Mouse (Mus musculus): ENCODE data around the gene Smug1. TPM values are rescaled to one million over a fixed set of nuclear protein-coding genes. Genes with fewer than 3 reads are reported as not detected.

The Smug1 gene
- polyA plus RNA-seq, 1 experiment from 2014 or later = 27.4 TPM

DNA sequence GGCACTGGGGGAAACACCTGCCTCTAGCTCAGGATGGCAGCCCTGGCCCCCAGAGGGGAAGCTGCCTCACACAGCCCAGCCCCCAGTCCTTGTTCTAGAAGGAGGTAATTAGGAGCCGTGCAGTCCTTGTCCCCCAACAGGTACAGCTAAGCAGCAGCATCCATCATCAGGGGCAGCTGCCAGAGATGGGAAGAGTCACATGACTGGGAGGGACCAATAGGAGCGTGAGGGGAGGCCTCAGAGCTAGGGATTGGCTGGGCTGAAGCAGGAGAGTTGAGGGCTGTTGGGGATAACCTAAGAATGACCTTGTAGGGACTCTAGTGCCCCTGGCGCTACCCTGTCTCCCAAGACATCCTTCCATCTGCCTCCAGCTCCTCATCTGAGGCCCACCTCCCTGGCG, 33.1 kb downstream of the Smug1 start:
- no peaks in the 10 kb centered on the region for H3K9me3 ChIP-seq
- H3K27ac ChIP-seq = no peak overlapping the region
- peak; percentile 80 for ATAC-seq (ENCODE audit: low FRiP score)
- peaks cover 23% of the 10 kb centered on the region for H3K4me1 ChIP-seq
- H3K27me3 ChIP-seq = peaks cover 90% of the 10 kb centered on the region
- H3K9ac ChIP-seq = no peak overlapping the region
- WGBS = 11% methylated on average over 4 of the region's 4 CpGs
- H3K4me3 ChIP-seq (replicated peaks) = no peak overlapping the region
- H3K36me3 ChIP-seq (replicated peaks) = no peaks in the 10 kb centered on the region
- H3K4me2 ChIP-seq = no peak overlapping the region

DNA sequence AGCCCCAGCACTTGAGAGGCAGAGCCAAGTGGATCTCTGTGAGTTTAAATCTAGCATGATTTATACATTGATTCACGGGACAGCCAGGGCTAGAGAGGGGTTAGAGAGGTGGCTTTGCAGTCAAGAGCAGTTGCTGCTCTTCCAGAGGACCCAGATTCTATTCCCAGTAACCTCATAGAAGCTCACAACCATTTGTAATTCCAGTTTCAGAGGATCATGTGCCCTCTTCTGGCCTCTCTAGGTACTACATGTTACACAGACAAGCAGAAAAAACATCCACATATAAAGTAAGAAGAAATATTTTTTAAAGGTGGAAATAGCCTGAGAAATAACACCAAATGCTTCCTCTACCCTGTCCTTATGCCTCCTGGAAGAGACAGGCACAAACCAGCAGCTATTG, 36.2 kb downstream of the Smug1 start:
- Histone ChIP-seq H3K36me3 (replicated peaks) (no peaks in the 10 kb centered on the region), H3K27ac (no peak overlapping the region), H3K4me1 (peaks cover 22% of the 10 kb centered on the region), H3K27me3 (peaks cover 73% of the 10 kb centered on the region), H3K4me2 (no peak overlapping the region), H3K4me3 (replicated peaks) (no peak overlapping the region), H3K9ac (no peak overlapping the region), H3K9me3 (no peaks in the 10 kb centered on the region)
- WGBS = 50% methylated on average over 1 of the region's 1 CpGs
- no peak for ATAC-seq (ENCODE audit: low FRiP score)

DNA sequence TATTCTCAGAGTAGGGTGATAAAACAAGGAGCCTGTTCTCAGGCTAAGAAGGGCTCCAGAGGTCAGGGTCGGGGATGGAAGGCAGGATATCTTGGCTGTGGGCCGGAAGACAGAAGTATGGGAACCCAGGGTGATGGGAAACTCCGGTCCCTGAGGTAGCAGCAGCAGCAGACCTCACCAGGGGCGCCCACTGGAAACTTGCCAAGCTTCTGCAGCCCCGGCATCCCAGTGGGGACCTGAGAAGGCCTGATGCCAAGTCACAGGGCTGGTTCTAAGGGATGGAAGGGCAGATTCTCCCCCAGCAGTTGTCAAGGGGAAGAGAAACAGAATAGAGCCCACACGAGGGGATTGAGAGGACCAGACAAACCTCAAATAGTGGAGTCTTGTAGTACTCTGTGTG, 37.6 kb downstream of the Smug1 start:
- 64% methylated on average over 6 of the region's 6 CpGs for WGBS
- H3K27ac ChIP-seq = no peak overlapping the region
- peaks cover 7% of the 10 kb centered on the region for H3K4me1 ChIP-seq
- H3K36me3 ChIP-seq (replicated peaks) = no peaks in the 10 kb centered on the region
- H3K27me3 ChIP-seq = peaks cover 72% of the 10 kb centered on the region
- no peak overlapping the region for H3K9ac ChIP-seq
- no peak overlapping the region for H3K4me3 ChIP-seq (replicated peaks)
- ATAC-seq (ENCODE audit: low FRiP score) = no peak
- no peak overlapping the region for H3K4me2 ChIP-seq
- H3K9me3 ChIP-seq = no peaks in the 10 kb centered on the region

DNA sequence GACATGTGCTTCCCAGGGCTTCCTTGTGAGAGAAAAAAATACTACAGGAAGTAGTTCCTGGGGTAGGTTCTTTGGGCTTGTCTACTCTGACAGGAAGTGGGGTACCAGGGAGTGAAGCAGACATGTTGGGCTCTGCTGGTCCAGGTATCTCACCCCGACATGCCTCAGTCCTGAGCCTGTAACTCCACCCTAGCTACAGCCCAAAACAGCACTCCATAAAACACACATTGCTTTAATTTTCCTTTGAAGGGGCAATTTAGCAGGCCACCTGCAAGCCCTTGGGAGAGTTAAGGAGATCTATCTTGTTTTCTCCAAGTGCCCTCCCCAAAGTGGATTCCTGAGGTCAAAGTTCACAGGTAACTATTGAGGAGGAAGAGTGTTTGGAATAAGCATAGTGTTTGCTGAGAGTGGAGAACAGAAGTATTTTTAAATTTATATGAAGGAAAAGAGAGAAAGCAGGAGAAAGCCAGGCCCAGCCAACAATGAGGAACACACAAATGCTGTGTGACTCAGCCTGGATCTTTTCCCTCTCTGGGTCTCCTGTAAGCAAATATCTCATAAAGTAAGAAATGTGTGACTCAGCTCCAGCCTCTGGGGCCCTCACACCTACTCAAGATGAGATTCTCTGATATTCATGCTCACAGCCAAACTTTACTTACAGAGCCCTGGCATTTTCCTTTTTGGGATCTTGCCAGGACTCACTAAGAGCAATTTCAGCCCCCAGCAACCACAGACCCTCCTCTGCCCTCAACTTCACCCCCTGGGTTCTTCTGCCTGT, 38.6 kb downstream of the Smug1 start:
- Histone ChIP-seq H3K27ac (no peak overlapping the region), H3K4me2 (no peak overlapping the region), H3K36me3 (replicated peaks) (no peaks in the 10 kb centered on the region), H3K27me3 (peaks cover 74% of the 10 kb centered on the region), H3K9me3 (no peaks in the 10 kb centered on the region), H3K9ac (no peak overlapping the region), H3K4me3 (replicated peaks) (no peak overlapping the region), H3K4me1 (no peaks in the 10 kb centered on the region)
- WGBS = 81% methylated on average over 1 of the region's 1 CpGs
- ATAC-seq (ENCODE audit: low FRiP score) = no peak

DNA sequence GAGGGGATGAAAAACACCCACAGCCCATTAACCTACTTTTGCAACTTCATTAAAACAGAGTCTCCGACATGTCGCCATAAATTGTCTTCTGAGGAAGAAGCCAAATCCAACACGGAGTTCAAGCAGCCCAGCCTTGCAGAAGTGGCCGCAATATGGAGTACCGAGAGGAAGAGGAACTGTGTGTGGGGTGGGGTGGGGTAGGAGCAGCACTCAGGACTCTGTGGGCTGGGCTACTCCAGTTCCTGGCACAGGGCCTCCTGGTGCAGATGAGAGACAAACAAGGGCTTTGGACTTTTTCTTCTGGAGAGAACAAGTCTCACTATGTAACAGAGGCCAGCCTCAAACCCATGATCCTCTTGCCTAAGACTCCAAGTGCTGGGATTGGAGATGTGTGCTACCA, 40.9 kb downstream of the Smug1 start:
- Histone ChIP-seq H3K27ac (no peak overlapping the region), H3K27me3 (peaks cover 72% of the 10 kb centered on the region), H3K9me3 (no peaks in the 10 kb centered on the region), H3K36me3 (replicated peaks) (no peaks in the 10 kb centered on the region), H3K9ac (no peak overlapping the region), H3K4me1 (peaks cover 11% of the 10 kb centered on the region; the same call in 1 of the 2 replicates), H3K4me2 (no peak overlapping the region), H3K4me3 (replicated peaks) (no peak overlapping the region)
- ATAC-seq (ENCODE audit: low FRiP score) = no peak
- WGBS = 86% methylated on average over 5 of the region's 5 CpGs

DNA sequence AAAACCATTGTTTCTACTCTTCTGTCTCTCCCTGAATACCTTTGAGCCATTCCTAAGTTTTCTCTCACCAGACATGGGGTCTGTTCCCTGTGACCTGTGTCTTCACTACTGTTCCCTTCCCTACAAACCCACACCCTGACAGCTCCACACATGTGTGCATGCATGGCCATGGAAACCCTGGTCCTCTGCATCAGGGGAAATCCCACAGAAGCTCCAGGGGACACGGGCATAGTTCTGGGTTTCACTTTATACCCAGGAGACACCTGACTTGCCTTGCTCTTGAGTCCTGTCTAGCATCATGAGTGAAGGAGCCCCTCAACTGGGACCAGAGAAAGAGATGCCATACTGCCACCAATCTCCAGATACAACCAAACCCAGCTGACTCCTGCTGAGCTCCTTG, 42.6 kb downstream of the Smug1 start:
- WGBS = 91% methylated on average over 1 of the region's 1 CpGs
- Histone ChIP-seq H3K4me3 (replicated peaks) (no peak overlapping the region), H3K9ac (no peak overlapping the region), H3K4me2 (no peak overlapping the region), H3K4me1 (peaks cover 11% of the 10 kb centered on the region; the same call in 1 of the 2 replicates), H3K36me3 (replicated peaks) (no peaks in the 10 kb centered on the region), H3K27ac (no peak overlapping the region), H3K27me3 (peaks cover 76% of the 10 kb centered on the region), H3K9me3 (no peaks in the 10 kb centered on the region)
- ATAC-seq (ENCODE audit: low FRiP score) = no peak

DNA sequence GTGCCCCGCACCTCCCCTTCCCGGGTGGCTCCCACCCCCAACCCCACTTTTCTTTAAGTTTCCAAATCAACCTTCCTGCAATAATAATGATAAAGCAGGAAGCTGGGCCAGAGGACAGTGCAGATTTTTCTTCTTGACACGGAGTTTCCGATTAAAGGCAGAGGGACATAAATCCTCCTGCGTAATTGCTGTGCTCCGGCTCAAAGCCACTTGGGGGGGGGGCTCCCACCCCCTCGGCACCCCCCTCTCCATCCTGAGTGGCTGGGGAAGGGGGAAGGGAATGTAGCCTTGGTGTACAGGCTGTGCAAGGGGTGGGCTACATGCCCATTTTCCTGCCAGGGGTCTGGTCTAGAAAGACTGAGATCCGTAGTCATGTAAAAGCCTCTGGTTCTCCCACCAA, 43.5 kb downstream of the Smug1 start:
- Histone ChIP-seq H3K4me3 (replicated peaks) (no peak overlapping the region), H3K27me3 (peaks cover 73% of the 10 kb centered on the region), H3K4me2 (no peak overlapping the region), H3K9ac (no peak overlapping the region), H3K9me3 (no peaks in the 10 kb centered on the region), H3K36me3 (replicated peaks) (no peaks in the 10 kb centered on the region), H3K4me1 (peaks cover 11% of the 10 kb centered on the region; the same call in 1 of the 2 replicates), H3K27ac (no peak overlapping the region)
- ATAC-seq (ENCODE audit: low FRiP score) = no peak
- WGBS = 79% methylated on average over 8 of the region's 8 CpGs

DNA sequence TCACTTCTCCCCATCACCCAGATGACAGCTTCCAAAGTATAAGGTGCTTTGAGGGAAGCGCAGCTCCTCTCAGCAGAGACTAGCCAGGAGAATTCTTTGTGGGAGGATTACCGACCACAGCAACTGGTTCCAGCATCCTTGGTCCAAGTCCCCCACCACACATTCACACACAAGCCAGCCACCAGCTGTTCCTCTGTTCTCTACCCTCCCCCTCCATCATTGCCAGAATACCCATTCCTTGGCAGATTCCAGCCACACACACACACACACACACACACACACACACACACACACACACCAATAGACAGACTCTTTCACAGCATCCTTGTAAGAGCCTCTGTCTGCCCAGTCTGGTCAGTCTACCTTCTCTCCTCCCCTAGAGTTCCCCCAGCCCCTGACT, 44.5 kb downstream of the Smug1 start:
- Histone ChIP-seq H3K4me3 (replicated peaks) (no peak overlapping the region), H3K27ac (no peak overlapping the region), H3K36me3 (replicated peaks) (no peaks in the 10 kb centered on the region), H3K4me2 (no peak overlapping the region), H3K9me3 (no peaks in the 10 kb centered on the region), H3K27me3 (peaks cover 80% of the 10 kb centered on the region), H3K9ac (no peak overlapping the region), H3K4me1 (peaks cover 11% of the 10 kb centered on the region; the same call in 1 of the 2 replicates)
- WGBS = 48% methylated on average over 2 of the region's 2 CpGs
- ATAC-seq (ENCODE audit: low FRiP score) = no peak

DNA sequence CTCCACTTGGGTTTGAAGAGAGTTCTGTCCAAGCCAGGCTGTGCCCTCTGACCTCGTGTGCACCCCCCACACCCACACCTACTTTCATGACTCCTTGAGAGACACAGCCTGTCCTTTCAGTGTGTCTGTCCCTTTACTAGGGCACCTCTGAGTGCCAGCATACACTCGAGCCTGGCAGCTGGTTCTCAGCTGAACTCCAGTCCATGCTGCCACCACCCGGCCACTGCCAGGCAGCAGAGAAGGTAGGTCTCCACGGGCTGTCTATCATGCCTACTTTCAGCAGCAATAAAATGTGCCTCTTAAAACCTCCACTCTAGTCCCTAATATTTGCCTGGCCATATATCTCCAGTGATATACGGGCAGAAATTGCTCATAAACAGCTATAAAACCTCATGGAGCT, 45.5 kb downstream of the Smug1 start:
- Histone ChIP-seq H3K4me3 (replicated peaks) (no peak overlapping the region), H3K36me3 (replicated peaks) (no peaks in the 10 kb centered on the region), H3K27me3 (peaks cover 90% of the 10 kb centered on the region), H3K9ac (no peak overlapping the region), H3K4me1 (peaks cover 11% of the 10 kb centered on the region; the same call in 1 of the 2 replicates), H3K27ac (no peak overlapping the region), H3K9me3 (no peaks in the 10 kb centered on the region), H3K4me2 (no peak overlapping the region)
- WGBS = 57% methylated on average over 5 of the region's 5 CpGs
- ATAC-seq (ENCODE audit: low FRiP score) = no peak

DNA sequence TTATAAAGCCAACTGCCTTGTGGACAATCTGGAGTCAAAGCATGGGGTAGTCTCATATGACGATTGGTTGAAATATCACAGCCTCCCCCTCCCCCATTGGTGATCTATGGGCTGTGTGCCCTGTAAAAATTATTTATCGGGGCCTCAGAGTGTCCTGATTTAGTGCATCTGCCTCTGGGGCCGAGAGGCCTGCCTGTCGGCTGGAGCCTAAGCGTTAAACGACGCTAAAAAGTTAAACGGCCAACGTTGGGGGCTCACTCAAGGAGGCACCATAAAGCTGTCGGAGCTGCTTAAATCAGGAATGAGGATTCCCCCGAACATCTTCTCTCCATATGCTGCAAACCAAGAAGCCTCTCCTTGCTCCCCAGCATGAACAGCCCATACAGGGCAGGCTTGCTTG, 46.3 kb downstream of the Smug1 start:
- H3K36me3 ChIP-seq (replicated peaks) = no peaks in the 10 kb centered on the region
- no peaks in the 10 kb centered on the region for H3K9me3 ChIP-seq
- H3K4me3 ChIP-seq (replicated peaks) = no peak overlapping the region
- no peak overlapping the region for H3K4me2 ChIP-seq
- WGBS = 77% methylated on average over 11 of the region's 11 CpGs
- peaks cover 11% of the 10 kb centered on the region; the same call in 1 of the 2 replicates for H3K4me1 ChIP-seq
- ATAC-seq (ENCODE audit: low FRiP score) = no peak
- H3K9ac ChIP-seq = no peak overlapping the region
- peaks cover 92% of the 10 kb centered on the region for H3K27me3 ChIP-seq
- no peak overlapping the region for H3K27ac ChIP-seq

DNA sequence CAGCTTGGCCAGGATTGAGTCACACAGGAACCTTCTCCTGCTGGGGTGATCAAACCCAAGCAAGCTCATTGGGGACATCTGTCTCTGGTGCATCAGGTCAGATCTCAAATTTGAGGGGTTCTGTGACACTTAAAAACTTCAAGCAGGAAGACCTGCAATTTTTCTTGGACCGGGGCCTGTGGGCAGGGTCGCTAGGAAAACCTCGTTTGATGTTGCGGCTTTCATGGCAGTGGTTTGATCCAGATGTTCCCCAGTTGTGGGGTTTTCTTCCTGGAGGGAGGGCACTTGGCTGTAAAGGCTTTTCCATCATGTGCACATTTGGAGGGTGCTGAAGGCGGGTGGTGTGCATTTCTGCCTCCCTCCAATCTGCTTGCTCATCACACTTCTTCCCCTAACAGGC, 51.2 kb downstream of the Smug1 start:
- Histone ChIP-seq H3K4me3 (replicated peaks) (no peak overlapping the region), H3K9me3 (no peaks in the 10 kb centered on the region), H3K9ac (no peak overlapping the region), H3K4me2 (no peak overlapping the region), H3K4me1 (peaks cover 9% of the 10 kb centered on the region), H3K36me3 (replicated peaks) (no peaks in the 10 kb centered on the region), H3K27ac (no peak overlapping the region), H3K27me3 (peaks cover 85% of the 10 kb centered on the region)
- no peak for ATAC-seq (ENCODE audit: low FRiP score)
- 59% methylated on average over 5 of the region's 5 CpGs for WGBS

DNA sequence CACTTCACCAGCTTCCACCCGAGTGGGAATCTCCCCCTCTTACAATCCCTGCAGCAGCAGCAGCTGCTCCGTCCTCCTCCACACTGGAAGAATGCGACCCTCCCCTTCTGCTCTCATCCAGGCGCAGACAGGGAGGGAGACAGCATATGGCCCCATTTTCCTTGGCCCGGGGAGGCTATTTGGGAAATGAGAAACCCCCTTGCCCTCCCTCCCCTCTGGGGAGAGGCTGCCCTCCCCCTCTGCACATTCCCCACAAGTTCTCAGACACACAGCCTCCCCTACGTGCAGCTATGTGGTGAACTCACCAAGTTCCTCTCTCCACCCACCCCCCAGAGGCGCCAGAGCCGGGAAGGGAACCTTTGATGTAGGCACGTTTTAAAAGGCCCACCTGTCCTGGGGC, 51.6 kb downstream of the Smug1 start:
- Histone ChIP-seq H3K4me1 (peaks cover 9% of the 10 kb centered on the region), H3K9ac (no peak overlapping the region), H3K36me3 (replicated peaks) (no peaks in the 10 kb centered on the region), H3K9me3 (no peaks in the 10 kb centered on the region), H3K27me3 (peaks cover 85% of the 10 kb centered on the region), H3K4me3 (replicated peaks) (no peak overlapping the region), H3K27ac (no peak overlapping the region), H3K4me2 (no peak overlapping the region)
- ATAC-seq (ENCODE audit: low FRiP score) = no peak
- WGBS = 7% methylated on average over 9 of the region's 9 CpGs

DNA sequence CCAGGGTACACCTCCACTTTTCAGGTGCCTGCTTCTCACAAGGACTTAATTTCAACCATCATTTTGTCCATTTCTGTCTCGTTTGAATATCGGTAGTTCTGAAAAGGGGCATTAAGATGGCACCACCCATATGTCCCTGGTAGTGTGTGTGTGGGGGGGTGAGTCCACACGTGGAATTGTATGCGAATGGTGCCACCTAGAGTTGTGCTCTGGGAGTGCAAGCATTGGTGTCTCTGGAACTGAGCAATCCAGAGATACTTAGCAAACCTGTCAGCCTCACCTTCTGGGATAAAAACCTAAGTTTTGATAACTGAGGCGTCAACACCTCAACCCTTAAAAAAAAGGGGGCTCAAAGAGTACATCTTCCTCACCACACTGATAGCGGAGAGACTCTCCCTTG, 53.8 kb downstream of the Smug1 start:
- no peak overlapping the region for H3K4me3 ChIP-seq (replicated peaks)
- peaks cover 82% of the 10 kb centered on the region for H3K27me3 ChIP-seq
- no peak overlapping the region for H3K4me2 ChIP-seq
- no peaks in the 10 kb centered on the region for H3K9me3 ChIP-seq
- no peak overlapping the region for H3K9ac ChIP-seq
- WGBS = 87% methylated on average over 6 of the region's 6 CpGs
- H3K36me3 ChIP-seq (replicated peaks) = no peaks in the 10 kb centered on the region
- peaks cover 14% of the 10 kb centered on the region for H3K4me1 ChIP-seq
- no peak overlapping the region for H3K27ac ChIP-seq
- no peak for ATAC-seq (ENCODE audit: low FRiP score)
